Mouse (Mus musculus): Measurements from ENCODE around the gene Olfr1150-ps1. TPM values are rescaled to one million over a fixed set of nuclear protein-coding genes. Genes with fewer than 3 reads are reported as not detected.

Olfr1150-ps1 gene
- polyA plus RNA-seq (2015; fragmentation: Nextera tagmentation; extraction: Ambion mirVana): not detected in 2 replicates

GRCm38 (mm10) chr2:87843693-87844092 is at the start of gene Olfr1150-ps1:
TSS of gene Olfr1150-ps1 (plus strand) at chr2:87843993.
- Histone ChIP-seq H3K9me3 (no peaks in the 10 kb centered on the region), H3K4me3 (replicated peaks) (no peak within 1 kb of the TSS), H3K4me1 (replicated peaks) (no peaks in the 10 kb centered on the region), H3K27me3 (no peaks in the 10 kb centered on the region), H3K27ac (no peak within 1 kb of the TSS), H3K4me2 (replicated peaks) (no peak within 1 kb of the TSS), H3K9ac (replicated peaks) (no peak within 1 kb of the TSS), H3K36me3 (no peaks in the 10 kb centered on the region)
- no peak for ATAC-seq
- 86% methylated on average over 1 of the region's 1 CpGs for WGBS

- Histone ChIP-seq H3K9me3 (no peaks in the 10 kb centered on the region), H3K36me3 (no peaks in the 10 kb centered on the region), H3K4me2 (replicated peaks) (no peak within 1 kb of the TSS), H3K27ac (no peak within 1 kb of the TSS), H3K4me1 (replicated peaks) (no peaks in the 10 kb centered on the region), H3K9ac (replicated peaks) (no peak within 1 kb of the TSS), H3K4me3 (replicated peaks) (no peak within 1 kb of the TSS), H3K27me3 (no peaks in the 10 kb centered on the region)
- ATAC-seq: no peak
These were observed 43.5 kb upstream of the Olfr1150-ps1 start, which contains the start of gene Olfr1143 for GRCm38 (mm10) chr2:87800292-87800691. TSS of gene Olfr1143 (plus strand) at chr2:87800592.

- no peak for ATAC-seq
- Histone ChIP-seq H3K4me1 (replicated peaks) (no peaks in the 10 kb centered on the region), H3K27ac (no peak within 1 kb of the TSS), H3K4me3 (replicated peaks) (no peak within 1 kb of the TSS), H3K9me3 (no peaks in the 10 kb centered on the region), H3K4me2 (replicated peaks) (no peak within 1 kb of the TSS), H3K27me3 (no peaks in the 10 kb centered on the region), H3K9ac (replicated peaks) (no peak within 1 kb of the TSS), H3K36me3 (no peaks in the 10 kb centered on the region)
- WGBS: 81% methylated on average over 1 of the region's 1 CpGs
These were observed 34.3 kb upstream of the Olfr1150-ps1 start, which contains the start of gene Olfr1145 for GRCm38 (mm10) chr2:87809522-87809921. TSS of gene Olfr1145 (plus strand) at chr2:87809822.

- no peak within 1 kb of the TSS for H3K4me2 ChIP-seq (replicated peaks)
- no peak within 1 kb of the TSS for H3K27ac ChIP-seq
- ATAC-seq: no peak
- H3K4me1 ChIP-seq (replicated peaks): no peaks in the 10 kb centered on the region
- H3K9ac ChIP-seq (replicated peaks): no peak within 1 kb of the TSS
- WGBS: 83% methylated on average over 1 of the region's 1 CpGs
- no peaks in the 10 kb centered on the region for H3K27me3 ChIP-seq
- H3K9me3 ChIP-seq: no peaks in the 10 kb centered on the region
- H3K36me3 ChIP-seq: no peaks in the 10 kb centered on the region
- no peak within 1 kb of the TSS for H3K4me3 ChIP-seq (replicated peaks)
These were observed 13.6 kb upstream of the Olfr1150-ps1 start, which contains the start of gene Olfr1148 for GRCm38 (mm10) chr2:87830233-87830632. TSS of gene Olfr1148 (plus strand) at chr2:87830533.

GRCm38 (mm10) chr2:87855562-87855961 is 11.8 kb downstream of the Olfr1150-ps1 start, which contains the start of gene Olfr1151:
TSS of gene Olfr1151 (plus strand) at chr2:87855862.
- 87% methylated on average over 1 of the region's 1 CpGs for WGBS
- no peaks in the 10 kb centered on the region for H3K27me3 ChIP-seq
- no peaks in the 10 kb centered on the region for H3K9me3 ChIP-seq
- H3K9ac ChIP-seq (replicated peaks): no peak within 1 kb of the TSS
- H3K36me3 ChIP-seq: no peaks in the 10 kb centered on the region
- no peak within 1 kb of the TSS for H3K4me3 ChIP-seq (replicated peaks)
- H3K27ac ChIP-seq: no peak within 1 kb of the TSS
- no peak within 1 kb of the TSS for H3K4me2 ChIP-seq (replicated peaks)
- ATAC-seq: no peak
- no peaks in the 10 kb centered on the region for H3K4me1 ChIP-seq (replicated peaks)

GRCm38 (mm10) chr2:87866192-87866591 is 22.4 kb downstream of the Olfr1150-ps1 start, which contains the start of gene Olfr1152:
TSS of gene Olfr1152 (plus strand) at chr2:87866492.
- Histone ChIP-seq H3K36me3 (no peaks in the 10 kb centered on the region), H3K27me3 (no peaks in the 10 kb centered on the region), H3K9me3 (no peaks in the 10 kb centered on the region), H3K9ac (replicated peaks) (no peak within 1 kb of the TSS), H3K4me1 (replicated peaks) (no peaks in the 10 kb centered on the region), H3K4me3 (replicated peaks) (no peak within 1 kb of the TSS), H3K4me2 (replicated peaks) (no peak within 1 kb of the TSS), H3K27ac (no peak within 1 kb of the TSS)
- ATAC-seq: no peak

- Histone ChIP-seq H3K4me3 (replicated peaks) (no peak within 1 kb of the TSS), H3K9ac (replicated peaks) (no peak within 1 kb of the TSS), H3K4me2 (replicated peaks) (no peak within 1 kb of the TSS), H3K27ac (no peak within 1 kb of the TSS), H3K9me3 (no peaks in the 10 kb centered on the region), H3K27me3 (no peaks in the 10 kb centered on the region), H3K4me1 (replicated peaks) (no peaks in the 10 kb centered on the region), H3K36me3 (no peaks in the 10 kb centered on the region)
- ATAC-seq: no peak
- 75% methylated on average over 1 of the region's 1 CpGs for WGBS
These were observed 50.9 kb downstream of the Olfr1150-ps1 start, which contains the start of gene Olfr1153 for GRCm38 (mm10) chr2:87894662-87895061. TSS of gene Olfr1153 (plus strand) at chr2:87894962.

Other genes starting within 250 kb of the Olfr1150-ps1 start
- gene Olfr1130, start 237.8 kb upstream of the Olfr1150-ps1 start, polyA plus RNA-seq (2015; fragmentation: Nextera tagmentation; extraction: Ambion mirVana): not detected in 2 replicates
- not detected in 2 replicates for gene Olfr1131, start 216.9 kb upstream of the Olfr1150-ps1 start, polyA plus RNA-seq (2015; fragmentation: Nextera tagmentation; extraction: Ambion mirVana)
- not detected in 2 replicates for gene Olfr1132, start 206.5 kb upstream of the Olfr1150-ps1 start, polyA plus RNA-seq (2015; fragmentation: Nextera tagmentation; extraction: Ambion mirVana)
- not detected in 2 replicates for gene Olfr1133, start 196.6 kb upstream of the Olfr1150-ps1 start, polyA plus RNA-seq (2015; fragmentation: Nextera tagmentation; extraction: Ambion mirVana)
- gene Olfr1134, start 185.5 kb upstream of the Olfr1150-ps1 start, polyA plus RNA-seq (2015; fragmentation: Nextera tagmentation; extraction: Ambion mirVana): not detected in 2 replicates
- not detected in 2 replicates for gene Olfr1135, start 170.3 kb upstream of the Olfr1150-ps1 start, polyA plus RNA-seq (2015; fragmentation: Nextera tagmentation; extraction: Ambion mirVana)
- gene Olfr1136, start 150.0 kb upstream of the Olfr1150-ps1 start, polyA plus RNA-seq (2015; fragmentation: Nextera tagmentation; extraction: Ambion mirVana): not detected in 2 replicates
- gene Olfr1137, start 130.8 kb upstream of the Olfr1150-ps1 start, polyA plus RNA-seq (2015; fragmentation: Nextera tagmentation; extraction: Ambion mirVana): not detected in 2 replicates
- gene Olfr1138, start 104.0 kb upstream of the Olfr1150-ps1 start, polyA plus RNA-seq (2015; fragmentation: Nextera tagmentation; extraction: Ambion mirVana): not detected in 2 replicates
- not detected in 2 replicates for gene Olfr1140, start 100.2 kb upstream of the Olfr1150-ps1 start, polyA plus RNA-seq (2015; fragmentation: Nextera tagmentation; extraction: Ambion mirVana)
- gene Olfr1141, start 90.0 kb upstream of the Olfr1150-ps1 start, polyA plus RNA-seq (2015; fragmentation: Nextera tagmentation; extraction: Ambion mirVana): not detected in 2 replicates
- not detected in 2 replicates for gene Olfr152, start 64.5 kb upstream of the Olfr1150-ps1 start, polyA plus RNA-seq (2015; fragmentation: Nextera tagmentation; extraction: Ambion mirVana)
- gene Olfr1143, start 43.4 kb upstream of the Olfr1150-ps1 start, polyA plus RNA-seq (2015; fragmentation: Nextera tagmentation; extraction: Ambion mirVana): not detected in 2 replicates
- gene Olfr1145, start 34.2 kb upstream of the Olfr1150-ps1 start, polyA plus RNA-seq (2015; fragmentation: Nextera tagmentation; extraction: Ambion mirVana): not detected in 2 replicates
- not detected in 2 replicates for gene Olfr1148, start 13.5 kb upstream of the Olfr1150-ps1 start, polyA plus RNA-seq (2015; fragmentation: Nextera tagmentation; extraction: Ambion mirVana)
- not detected in 2 replicates for gene Olfr1151, start 11.9 kb downstream of the Olfr1150-ps1 start, polyA plus RNA-seq (2015; fragmentation: Nextera tagmentation; extraction: Ambion mirVana)
- gene Olfr1152, start 22.5 kb downstream of the Olfr1150-ps1 start, polyA plus RNA-seq (2015; fragmentation: Nextera tagmentation; extraction: Ambion mirVana): not detected in 2 replicates
- not detected in 2 replicates for gene Olfr1153, start 51.0 kb downstream of the Olfr1150-ps1 start, polyA plus RNA-seq (2015; fragmentation: Nextera tagmentation; extraction: Ambion mirVana)
- gene Olfr1154, start 61.2 kb downstream of the Olfr1150-ps1 start, polyA plus RNA-seq (2015; fragmentation: Nextera tagmentation; extraction: Ambion mirVana): not detected in 2 replicates
- gene Olfr1155, start 101.1 kb downstream of the Olfr1150-ps1 start, polyA plus RNA-seq (2015; fragmentation: Nextera tagmentation; extraction: Ambion mirVana): not detected in 2 replicates
- gene Olfr1156, start 109.1 kb downstream of the Olfr1150-ps1 start, polyA plus RNA-seq (2015; fragmentation: Nextera tagmentation; extraction: Ambion mirVana): not detected in 2 replicates
- gene Olfr1157, start 124.3 kb downstream of the Olfr1150-ps1 start, polyA plus RNA-seq (2015; fragmentation: Nextera tagmentation; extraction: Ambion mirVana): not detected in 2 replicates
- gene Olfr74, start 130.7 kb downstream of the Olfr1150-ps1 start, polyA plus RNA-seq (2015; fragmentation: Nextera tagmentation; extraction: Ambion mirVana): not detected in 2 replicates
- not detected in 2 replicates for gene Olfr1158, start 146.1 kb downstream of the Olfr1150-ps1 start, polyA plus RNA-seq (2015; fragmentation: Nextera tagmentation; extraction: Ambion mirVana)
- not detected in 2 replicates for gene Olfr1160, start 164.3 kb downstream of the Olfr1150-ps1 start, polyA plus RNA-seq (2015; fragmentation: Nextera tagmentation; extraction: Ambion mirVana)
- not detected in 2 replicates for gene Olfr1161, start 178.8 kb downstream of the Olfr1150-ps1 start, polyA plus RNA-seq (2015; fragmentation: Nextera tagmentation; extraction: Ambion mirVana)
- gene Olfr73, start 193.7 kb downstream of the Olfr1150-ps1 start, polyA plus RNA-seq (2015; fragmentation: Nextera tagmentation; extraction: Ambion mirVana): not detected in 2 replicates
- gene Olfr1162, start 207.1 kb downstream of the Olfr1150-ps1 start, polyA plus RNA-seq (2015; fragmentation: Nextera tagmentation; extraction: Ambion mirVana): not detected in 2 replicates
- not detected in 2 replicates for gene Olfr1163, start 227.8 kb downstream of the Olfr1150-ps1 start, polyA plus RNA-seq (2015; fragmentation: Nextera tagmentation; extraction: Ambion mirVana)
- not detected in 2 replicates for gene Olfr1164, start 250.0 kb downstream of the Olfr1150-ps1 start, polyA plus RNA-seq (2015; fragmentation: Nextera tagmentation; extraction: Ambion mirVana)